Mouse (Mus musculus) right cerebral cortex, postnatal 10 days (tissue): ENCODE data around the gene Msi2.
A peak's percentile ranks its signal among the peaks of the same experiment; 100 is the strongest.

Experiments used
- DNase-seq, 2 experiments: peaks; one replicate each; pipeline ENCODE4 v3.0.0; 2021; ENCODE audit warnings: low spot score in 2 of 2

Msi2 gene

DNA sequence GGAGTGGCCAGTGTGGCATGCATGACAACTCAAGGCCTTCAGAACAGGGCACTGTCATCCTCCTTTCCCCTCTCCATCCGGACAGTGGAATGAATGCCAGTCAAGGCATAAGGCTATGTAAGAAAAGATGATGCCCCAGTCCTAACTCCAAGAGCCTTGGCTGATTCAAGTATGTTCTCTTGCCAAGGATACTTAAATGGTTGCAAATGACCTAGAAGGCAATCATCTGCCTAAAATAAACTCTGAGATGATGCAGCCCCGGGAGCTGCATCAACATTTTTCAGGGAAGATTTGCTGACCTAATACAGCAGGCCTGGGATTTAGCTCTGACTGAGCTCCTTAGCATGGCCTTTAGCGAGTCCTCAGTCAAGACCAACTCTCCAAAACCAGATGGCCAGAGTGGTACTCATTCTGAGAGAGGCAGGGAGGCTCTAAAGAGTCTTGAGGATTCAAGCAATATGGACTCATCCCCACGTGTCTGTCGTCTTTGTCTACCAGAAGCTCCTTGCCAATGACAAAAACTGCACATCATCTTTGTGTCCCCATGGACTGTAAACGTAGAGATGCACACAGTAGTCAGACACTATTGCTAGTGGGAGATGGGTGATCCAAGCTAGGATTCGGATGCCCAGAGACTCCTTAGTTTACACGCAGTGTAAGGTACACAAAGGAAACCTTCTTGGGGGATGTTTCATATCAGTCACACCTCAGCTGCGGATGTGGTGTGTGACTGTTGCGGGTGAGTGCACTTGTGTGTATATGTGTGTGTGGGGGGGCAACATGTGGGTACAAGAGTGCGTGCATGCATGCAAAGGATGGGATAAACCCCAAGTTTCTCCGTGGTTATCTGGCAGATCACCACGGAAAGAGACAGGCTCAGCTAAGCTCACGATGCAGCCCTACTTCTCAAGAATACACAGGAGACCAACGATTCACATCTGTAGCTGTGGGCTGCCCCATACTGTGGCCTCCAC is 176.4 kb downstream of the Msi2 start:
- no peak for DNase-seq

DNA sequence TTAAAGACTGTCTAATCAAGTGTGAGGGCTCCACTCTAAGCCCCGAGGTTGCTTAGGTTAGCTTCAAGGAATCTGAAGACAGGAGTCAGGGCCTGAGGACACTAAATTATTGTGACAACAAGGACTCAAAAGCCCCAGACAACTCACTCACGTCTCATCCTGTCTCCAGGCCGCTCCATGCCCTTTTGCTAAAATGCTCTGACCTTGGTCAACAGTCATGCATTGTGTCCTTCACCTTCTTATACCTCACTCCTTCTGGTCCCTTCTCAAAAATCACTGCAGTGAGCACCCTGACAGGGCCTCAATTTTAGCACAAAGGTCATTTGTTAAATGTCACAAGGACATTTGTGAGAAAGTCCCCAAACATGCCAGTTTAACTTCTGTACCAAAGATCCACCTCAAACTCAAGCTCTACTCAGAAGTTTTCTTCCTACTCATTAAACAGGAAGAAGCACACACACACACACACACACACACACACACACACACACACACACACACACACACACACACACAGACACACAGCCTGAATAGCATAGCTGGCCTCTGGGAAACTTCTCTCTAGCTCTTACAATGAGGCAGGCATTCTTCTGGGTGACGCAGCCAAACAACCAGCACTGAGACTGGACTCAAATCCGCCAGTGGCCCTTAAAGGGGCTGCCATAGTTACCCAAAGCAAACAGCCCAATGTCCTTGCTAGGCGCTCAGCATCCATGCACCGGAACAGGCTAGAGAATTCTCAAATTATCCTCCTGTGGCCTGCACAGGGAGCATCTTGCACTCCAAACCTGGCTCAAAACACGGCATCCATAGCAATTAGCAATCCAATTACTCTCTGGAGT is 178.5 kb downstream of the Msi2 start:
- DNase-seq: no peak

GRCm38 (mm10) chr11:88538710-88539340 is 179.5 kb downstream of the Msi2 start:
- DNase-seq: no peak

DNA sequence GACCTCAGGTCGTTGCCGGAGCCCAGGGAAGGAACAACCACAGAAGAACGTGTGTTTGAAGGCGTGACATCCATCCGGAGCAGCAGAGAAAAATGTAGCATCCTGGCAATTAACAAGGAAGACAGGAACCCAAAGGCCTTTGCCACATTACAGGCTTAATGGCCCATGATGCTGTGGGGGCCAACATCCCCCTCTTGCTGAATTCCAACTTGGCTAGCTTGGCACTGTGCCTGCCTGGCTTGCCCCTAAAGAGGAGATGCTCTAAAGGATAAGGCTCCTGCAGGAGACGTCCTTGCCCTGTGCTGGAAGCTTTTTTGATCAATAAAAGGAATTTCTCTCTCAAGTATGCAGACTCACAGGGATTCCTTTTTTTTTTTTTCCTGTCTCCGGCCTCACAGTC is 181.0 kb downstream of the Msi2 start:
- DNase-seq: no peak

- DNase-seq: no peak
These were observed 181.5 kb downstream of the Msi2 start for GRCm38 (mm10) chr11:88536861-88537260.

GRCm38 (mm10) chr11:88534331-88534929 is 183.9 kb downstream of the Msi2 start:
- no peak for DNase-seq

DNA sequence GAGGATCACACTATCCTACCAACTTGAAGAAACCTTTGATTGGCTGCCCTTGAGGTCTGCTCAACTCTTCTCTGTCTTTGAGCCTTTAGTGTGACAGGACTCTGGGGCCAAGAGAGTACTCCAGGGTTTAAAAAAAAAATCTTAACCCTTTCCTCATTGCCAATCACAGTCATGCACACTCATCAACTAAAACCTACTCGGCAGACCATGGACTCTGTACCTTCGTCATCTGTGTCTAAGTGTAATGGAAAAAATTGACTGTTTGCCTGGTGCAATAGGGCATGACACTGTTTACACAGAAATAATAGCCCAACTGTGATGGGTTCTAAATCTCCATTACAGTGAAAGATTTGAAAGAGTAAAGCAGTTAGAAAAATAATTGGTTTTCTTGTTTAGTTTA is 186.3 kb downstream of the Msi2 start:
- DNase-seq: no peak

GRCm38 (mm10) chr11:88530032-88530431 is 188.3 kb downstream of the Msi2 start:
- DNase-seq: no peak

- no peak for DNase-seq
These were observed 189.7 kb downstream of the Msi2 start for GRCm38 (mm10) chr11:88528522-88529101.

- DNase-seq: no peak
These were observed 191.6 kb downstream of the Msi2 start for GRCm38 (mm10) chr11:88526711-88527110.

- DNase-seq: peak in 1 of 2 experiments; percentile 42
These were observed 193.3 kb downstream of the Msi2 start for GRCm38 (mm10) chr11:88524790-88525575.

DNA sequence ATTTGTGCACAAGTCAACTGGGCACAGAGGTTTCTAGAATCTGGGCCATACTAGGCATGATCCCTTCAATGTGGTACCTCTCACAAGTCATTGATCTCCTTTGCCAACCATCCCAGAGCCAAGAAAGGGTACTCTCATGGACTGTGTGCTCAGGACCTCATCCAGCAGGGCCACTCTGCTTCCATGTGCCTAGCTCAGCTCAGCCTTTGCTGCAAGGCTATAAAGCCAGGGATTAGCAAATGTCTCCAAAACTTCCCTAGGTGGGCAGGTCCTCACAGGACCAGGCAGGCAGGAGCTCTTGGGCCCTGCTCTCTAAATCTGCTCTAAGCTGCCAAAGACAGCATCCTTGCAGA is 193.9 kb downstream of the Msi2 start:
- DNase-seq: no peak

- DNase-seq: no peak
These were observed 194.4 kb downstream of the Msi2 start for GRCm38 (mm10) chr11:88523921-88524320.

GRCm38 (mm10) chr11:88523511-88523910 is 194.8 kb downstream of the Msi2 start:
- DNase-seq: no peak

- no peak for DNase-seq
These were observed 196.2 kb downstream of the Msi2 start for GRCm38 (mm10) chr11:88522114-88522513.

DNA sequence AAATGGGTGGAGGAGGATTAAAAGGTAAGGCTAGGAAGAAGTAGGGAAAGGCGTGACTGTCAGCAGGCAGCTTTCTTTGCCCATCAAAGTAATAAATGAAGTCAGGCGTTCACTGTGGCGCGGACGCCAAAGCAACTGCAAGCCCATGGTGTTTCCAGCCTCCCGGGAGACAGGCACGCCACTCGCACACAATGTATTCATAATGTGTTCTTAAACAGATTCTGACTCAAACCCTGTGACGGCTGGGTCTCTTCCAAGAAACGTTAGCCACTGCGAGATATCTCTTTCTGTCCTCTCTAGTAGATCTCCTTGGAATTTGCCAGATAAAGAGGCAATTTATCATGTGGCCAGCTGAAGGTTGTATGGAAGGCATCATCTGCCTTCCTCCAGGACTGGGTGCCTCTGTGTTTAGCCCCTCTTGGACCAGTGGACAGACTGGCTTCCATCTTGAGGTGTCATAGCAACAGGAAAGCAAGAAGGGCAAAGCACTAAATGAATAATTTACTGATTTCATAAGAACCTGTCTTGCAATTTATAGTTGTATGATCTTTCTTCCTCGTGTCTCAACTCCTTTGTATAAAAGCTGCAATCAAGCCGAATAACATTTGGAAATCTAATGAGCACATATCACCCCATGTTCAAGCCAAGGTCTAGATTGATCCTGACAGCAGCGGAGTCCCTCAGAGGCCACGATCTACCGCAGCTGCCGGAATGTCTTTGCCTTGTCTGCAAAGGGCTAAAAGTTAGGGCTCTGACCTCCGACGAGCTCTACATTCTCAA is 197.2 kb downstream of the Msi2 start:
- peak; percentile 40 to 42 for DNase-seq

- no peak for DNase-seq
These were observed 200.0 kb downstream of the Msi2 start for GRCm38 (mm10) chr11:88518361-88518760.

GRCm38 (mm10) chr11:88516596-88517485 is 201.5 kb downstream of the Msi2 start:
- no peak for DNase-seq
